Mouse (Mus musculus): ENCODE results near the gene Pom121l2.

DNA sequence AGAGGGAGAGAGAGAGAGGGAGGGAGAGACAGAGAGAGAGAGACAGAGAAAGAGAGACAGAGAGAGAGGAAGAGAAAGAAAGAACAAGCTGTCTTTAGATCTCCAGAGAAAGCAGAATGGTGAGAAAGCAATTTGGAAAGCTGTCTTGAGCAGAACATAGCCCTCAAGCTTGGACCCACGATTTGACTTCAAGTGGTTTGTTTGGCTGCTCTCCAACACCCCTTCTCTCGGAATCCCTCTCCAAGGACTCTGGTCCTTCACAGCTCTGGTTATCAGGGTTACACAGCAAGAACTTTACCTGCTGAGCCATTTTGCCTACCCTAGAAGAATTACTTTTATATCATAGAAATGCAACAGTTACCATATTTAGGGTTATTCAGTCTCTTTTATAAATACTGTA, 11.2 kb upstream of the Pom121l2 start:
- TF ChIP-seq POLR2A (IDR thresholded peaks at IDR 0.05; ENCODE audit: low read depth, low read length) (no peak), CTCF (IDR thresholded peaks at IDR 0.05; ENCODE audit: borderline replicate concordance, insufficient read depth, low read length) (no peak)
